Mouse (Mus musculus): ENCODE measurements around the gene Shisal2b. TPM values are rescaled to one million over a fixed set of nuclear protein-coding genes. Genes with fewer than 3 reads are reported as not detected.

Gene Shisal2b
- not detected for polyA plus RNA-seq (2014; fragmentation: Illumina TruSeq; extraction: RNeasy Lipid Tissue Mini Kit (QIAGEN cat#74804); ENCODE audit: low read depth, low replicate concordance)

GRCm38 (mm10) chr13:104863127-104863979, at the start of gene Shisal2b:
Gene Shisal2b, minus strand, starts transcription at chr13:104863893.

GRCm38 (mm10) chr13:104816635-104817571, 46.8 kb downstream of the Shisal2b start, which contains the start of gene Cwc27:
Gene Cwc27, minus strand, starts transcription at chr13:104817142.

Other genes starting within 250 kb of the Shisal2b start
- 92.4 TPM for gene Srek1ip1, start 71.4 kb downstream of the Shisal2b start, polyA plus RNA-seq (2014; fragmentation: Illumina TruSeq; extraction: RNeasy Lipid Tissue Mini Kit (QIAGEN cat#74804); ENCODE audit: low read depth, low replicate concordance)
- 23.9 TPM for gene Cwc27, start 46.8 kb downstream of the Shisal2b start, polyA plus RNA-seq (2014; fragmentation: Illumina TruSeq; extraction: RNeasy Lipid Tissue Mini Kit (QIAGEN cat#74804); ENCODE audit: low read depth, low replicate concordance)
- 12.8 TPM for gene Rgs7bp, start 191.0 kb upstream of the Shisal2b start, polyA plus RNA-seq (2014; fragmentation: Illumina TruSeq; extraction: RNeasy Lipid Tissue Mini Kit (QIAGEN cat#74804); ENCODE audit: low read depth, low replicate concordance)
- gene 4933425L06Rik, start 218.2 kb upstream of the Shisal2b start, polyA plus RNA-seq (2014; fragmentation: Illumina TruSeq; extraction: RNeasy Lipid Tissue Mini Kit (QIAGEN cat#74804); ENCODE audit: low read depth, low replicate concordance) = not detected